In the genomic region with DNA sequence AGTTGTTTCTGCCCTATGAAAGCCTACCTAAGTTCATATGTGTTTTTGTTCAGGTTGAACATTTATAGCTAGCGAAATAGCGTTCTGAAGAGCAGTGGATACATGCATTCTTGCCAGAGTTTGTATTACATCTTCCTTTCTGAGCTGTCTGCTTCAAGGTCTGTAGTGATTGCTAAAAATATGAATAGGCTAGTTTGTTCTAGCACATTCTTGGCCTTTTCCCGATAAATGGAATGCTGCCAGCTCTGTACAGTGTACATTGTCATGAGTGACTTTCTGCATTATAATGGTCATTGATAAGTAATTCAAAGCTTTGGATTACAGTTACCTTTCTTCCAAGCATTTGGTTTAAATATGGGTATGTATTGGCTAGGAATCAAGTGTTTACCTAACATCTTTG, we compare ENCODE assay signal across 9 mouse cellular contexts. TPM values are rescaled to one million over a fixed set of nuclear protein-coding genes. Genes with fewer than 3 reads are reported as not detected.
DNase-seq lines count a peak whose midpoint lies in the region; ATAC-seq and TF ChIP-seq lines count a peak whose summit lies in the region.
"Had no signal": no experiment of that assay in that cellular context is flagged by ENCODE, and none has a peak within 500 bp of the region (broad histone marks: within the 10 kb centered on the region; RNA-seq: fewer than 3 reads in every experiment).

No protein-coding gene starts in this region.

- H3K9ac ChIP-seq in heart, embryonic 16.5 days (ENCODE audit: low read length): peak overlapping the region; percentile 77
- H3K9ac ChIP-seq in forebrain, postnatal 0 days: 0 out of 2 replicates have a peak overlapping the region, but pooled peaks have one; percentile 67

- no peak overlapping the region for H3K27ac ChIP-seq in heart, embryonic 16.5 days (ENCODE audit: low read length)
- no peak overlapping the region for H3K27ac ChIP-seq in forebrain, postnatal 0 days (ENCODE audit: low read depth, low read length)
- peak overlapping the region; percentile 88; the same call in 1 of the 2 replicates for H3K27ac ChIP-seq in midbrain, embryonic 10.5 days (replicated peaks)

- TF ChIP-seq CTCF in forebrain, postnatal 0 days (IDR thresholded peaks at IDR 0.05; ENCODE audit: low read depth): no peak

- H3K4me3 ChIP-seq in heart, embryonic 16.5 days (ENCODE audit: low read length): peak overlapping the region; percentile 90
- peak overlapping the region; percentile 72 for H3K4me3 ChIP-seq in forebrain, postnatal 0 days (ENCODE audit: low read depth, low read length)
- H3K4me3 ChIP-seq in midbrain, embryonic 10.5 days: peak overlapping the region; percentile 73

- H3K36me3 ChIP-seq in heart, embryonic 16.5 days (ENCODE audit: control insufficient read depth, insufficient read depth): peaks cover 26% of the 10 kb centered on the region
- peaks cover 17% of the 10 kb centered on the region for H3K36me3 ChIP-seq in forebrain, postnatal 0 days (ENCODE audit: insufficient read depth)
- H3K36me3 ChIP-seq in midbrain, embryonic 10.5 days: peaks cover 43% of the 10 kb centered on the region

- no peak for DNase-seq in heart, adult 11 months
- DNase-seq in MN1 (ENCODE audit: low spot score): peak; percentile 27
- no peak for DNase-seq in forebrain, postnatal 0 days
- no peak for DNase-seq in midbrain, embryonic 10.5 days (ENCODE audit: low spot score)
- DNase-seq in urinary bladder, postnatal 36 days (ENCODE audit: low spot score in 2 of 2): no peak
- no peak for DNase-seq in urinary bladder, adult 2 months (ENCODE audit: low spot score)

- no peak for ATAC-seq in heart, embryonic 16.5 days (replicated peaks; ENCODE audit: extremely low read depth, insufficient read depth, low FRiP score)
- no peak for ATAC-seq in forebrain, postnatal 0 days
- ATAC-seq in frontal cortex, adult (ENCODE audit: low TSS enrichment): no peak

- peaks cover 4% of the 10 kb centered on the region; the same call in 1 of the 2 replicates for H3K4me1 ChIP-seq in heart, embryonic 16.5 days (ENCODE audit: control insufficient read depth, insufficient read depth, low read length)
- H3K4me1 ChIP-seq in forebrain, postnatal 0 days (ENCODE audit: insufficient read depth): peaks cover 4% of the 10 kb centered on the region; the same call in 1 of the 2 replicates
- H3K4me1 ChIP-seq in midbrain, embryonic 10.5 days: peaks cover 16% of the 10 kb centered on the region

- WGBS in heart, embryonic 16.5 days: 2% methylated on average over 3 of the region's 3 CpGs
- WGBS in forebrain, postnatal 0 days: 4% methylated on average over 3 of the region's 3 CpGs
- 9% methylated on average over 3 of the region's 3 CpGs for WGBS in midbrain, embryonic 10.5 days

- peaks cover 3% of the 10 kb centered on the region; the same call in 1 of the 2 replicates for H3K9me3 ChIP-seq in heart, embryonic 16.5 days (replicated peaks; ENCODE audit: control insufficient read depth, low read length)
- H3K9me3 ChIP-seq in forebrain, postnatal 0 days (ENCODE audit: low read length): no peaks in the 10 kb centered on the region
- 0 out of 2 replicates have a peak, but pooled peaks cover 4% of the 10 kb centered on the region for H3K9me3 ChIP-seq in midbrain, embryonic 10.5 days (replicated peaks)

- H3K27me3 ChIP-seq in heart, embryonic 16.5 days (ENCODE audit: control insufficient read depth, insufficient read depth, low read length): peaks cover 14% of the 10 kb centered on the region; the same call in 1 of the 2 replicates
- peaks cover 12% of the 10 kb centered on the region for H3K27me3 ChIP-seq in forebrain, postnatal 0 days (ENCODE audit: insufficient read depth, low read length)
- H3K27me3 ChIP-seq in midbrain, embryonic 10.5 days (ENCODE audit: low read depth, poor library complexity, severe bottlenecking): peaks cover 15% of the 10 kb centered on the region

- peak overlapping the region; percentile 99 for H3K4me2 ChIP-seq in heart, embryonic 16.5 days (ENCODE audit: low read depth, low read length)
- H3K4me2 ChIP-seq in forebrain, postnatal 0 days (ENCODE audit: low read depth): peak overlapping the region; percentile 94

RNA-seq across cellular contexts. Expression of gene Alg11, which starts 0.6 kb away (rescaled TPM):
- 14.7 and 16.0 TPM in 2 replicates for polyA plus RNA-seq in heart, embryonic 16.5 days (2015; fragmentation: Nextera tagmentation; extraction: Ambion mirVana)
- 32.0 and 44.6 TPM in 2 replicates for total RNA-seq in forebrain, postnatal 0 days (2014; rRNA removed)
- polyA plus RNA-seq in forebrain, postnatal 0 days (2015; fragmentation: Nextera tagmentation; extraction: Ambion mirVana): 22.3 and 29.1 TPM in 2 replicates
- polyA plus RNA-seq in midbrain, embryonic 10.5 days (2016; fragmentation: Nextera tagmentation; extraction: Ambion mirVana): 39.4 and 41.0 TPM in 2 replicates
- 10.6 and 11.6 TPM in 2 replicates for polyA plus RNA-seq in urinary bladder, adult 2 months (2012; rRNA removed)

RNA-seq across cellular contexts. Expression of gene Atp7b, which starts 1.0 kb away (rescaled TPM):
- polyA plus RNA-seq in heart, embryonic 16.5 days (2015; fragmentation: Nextera tagmentation; extraction: Ambion mirVana): 1.1 and 1.3 TPM in 2 replicates
- total RNA-seq in forebrain, postnatal 0 days (2014; rRNA removed): 2.4 and 3.6 TPM in 2 replicates
- 0.84 and 1.2 TPM in 2 replicates for polyA plus RNA-seq in forebrain, postnatal 0 days (2015; fragmentation: Nextera tagmentation; extraction: Ambion mirVana)
- 2.4 and 2.6 TPM in 2 replicates for polyA plus RNA-seq in midbrain, embryonic 10.5 days (2016; fragmentation: Nextera tagmentation; extraction: Ambion mirVana)
- 0.88 and 0.93 TPM in 2 replicates for polyA plus RNA-seq in urinary bladder, adult 2 months (2012; rRNA removed)
- polyA plus RNA-seq: activated CD4-positive, CD25-positive, alpha-beta regulatory T cell, adult 4 months had no signal
